Mouse (Mus musculus) liver, embryonic 14.5 days (tissue): ENCODE measurements at regions not wholly inside any gene's neighbourhood (a gene's known extent, or its start where the extent isn't known, plus 50 kb on each side); places are given as distances from the start of the nearest gene placed in this dataset.
"Not testable (repeated sequence)": the region's sequence is repeated elsewhere in the genome, so short reads cannot be mapped to it uniquely, and the experiment has no call there.

Source experiments
- ATAC-seq: fragments of 200-750 bp; cut with Nextera tagmentation; 2 replicates; pipeline ENCODE4 v1.8.0; 2017; ENCODE audit warnings: moderate number of reproducible peaks, mild to moderate bottlenecking, moderate library complexity; ENCODE audit not compliant: insufficient read depth
- DNase-seq, 3 experiments: peaks; one replicate each; pipeline ENCODE4 v3.0.0-alpha.2; 2012 to 2013; ENCODE audit warnings: low read depth in 3 of 3, low spot score in 3 of 3
- H3K27ac ChIP-seq: fragments of 300-500 bp; sonication (generic); 2 replicates; pipeline ENCODE4 v1.5.1; 2014; ENCODE audit warnings: moderate library complexity, mild to moderate bottlenecking, control low read depth, inconsistent platforms
- H3K27me3 ChIP-seq: fragments of 300-500 bp; sonication (generic); 2 replicates; pipeline ENCODE4 v1.6.1; 2014; ENCODE audit warnings: mild to moderate bottlenecking, low read length, moderate library complexity; ENCODE audit not compliant: control insufficient read depth, insufficient read depth
- H3K36me3 ChIP-seq: fragments of 300-500 bp; sonication (generic); replicated peaks from 2 replicates; pipeline ENCODE4 v1.6.1; 2014; ENCODE audit warnings: low read depth; ENCODE audit not compliant: control insufficient read depth, insufficient read depth
- H3K4me1 ChIP-seq, 2 experiments: fragments of 200-500 bp in 1 of 2; fragments of 300-500 bp in 1 of 2; sonication (generic) in 1 of 2; replicated peaks; 2 replicates each; pipeline ENCODE4 v1.6.1; 2012 to 2014; ENCODE audit warnings: antibody characterized with exemption in 1 of 2, inconsistent platforms in 1 of 2, low read length in 1 of 2; ENCODE audit not compliant: control insufficient read depth in 2 of 2, insufficient read depth in 2 of 2
- H3K4me2 ChIP-seq: fragments of 300-500 bp; sonication (generic); 2 replicates; pipeline ENCODE4 v1.6.1; 2014; ENCODE audit warnings: low read depth, mild to moderate bottlenecking, control low read depth, moderate library complexity
- H3K4me3 ChIP-seq, 2 experiments: fragments of 200-500 bp in 1 of 2; fragments of 300-500 bp in 1 of 2; sonication (generic) in 1 of 2; 2 replicates each; pipeline ENCODE4 v1.5.1; 2012 to 2014; ENCODE audit warnings: low read depth in 2 of 2, low read length in 2 of 2, mild to moderate bottlenecking in 2 of 2, control low read depth in 1 of 2, inconsistent platforms in 1 of 2, moderate library complexity in 1 of 2; ENCODE audit not compliant: insufficient read depth in 1 of 2
- H3K9ac ChIP-seq: fragments of 300-500 bp; sonication (generic); replicated peaks from 2 replicates; pipeline ENCODE4 v1.6.1; 2014; ENCODE audit warnings: mild to moderate bottlenecking, control low read depth, moderate library complexity
- H3K9me3 ChIP-seq: fragments of 300-500 bp; sonication (generic); 2 replicates; pipeline ENCODE4 v1.6.1; 2016; ENCODE audit warnings: low read length, mixed read lengths; ENCODE audit not compliant: control insufficient read depth
- CTCF ChIP-seq: IDR thresholded peaks from 2 replicates; pipeline ENCODE4 v1.5.1; 2016; ENCODE audit warnings: antibody characterized with exemption, low read depth, control low read depth
- EP300 ChIP-seq: IDR thresholded peaks from 2 replicates; pipeline ENCODE4 v1.6.1; 2016; ENCODE audit warnings: antibody characterized with exemption, low read depth
- WGBS: fragments of 180-500 bp; shearing (Covaris S2); extraction: QIAGEN DNeasy Blood & Tissue Kit; methylation state at CpG from one replicate; pipeline ENCODE4 v1.1.7; 2014; ENCODE audit not compliant: insufficient replicate concordance; 5-methylcytosine and 5-hydroxymethylcytosine counted together

- no peaks in the 10 kb centered on the region for H3K4me1 ChIP-seq
- H3K27me3 ChIP-seq, result no peaks in the 10 kb centered on the region
- H3K27ac ChIP-seq, result no peak overlapping the region
- H3K9ac ChIP-seq, result no peak overlapping the region
- H3K36me3 ChIP-seq, result no peaks in the 10 kb centered on the region
- DNase-seq, result no peak
- H3K9me3 ChIP-seq, result no peaks in the 10 kb centered on the region
- no peak for TF ChIP-seq CTCF
- 68% methylated on average over 1 of the region's 1 CpGs for WGBS
- H3K4me2 ChIP-seq, result no peak overlapping the region
- ATAC-seq, result no peak
- H3K4me3 ChIP-seq, result no peak overlapping the region
Observed at GRCm38 (mm10) chr9:33123841-33124240, 487.8 kb downstream of the Ets1 start.

- TF ChIP-seq CTCF, result no peak
- no peak for TF ChIP-seq EP300
- 61% methylated on average over 1 of the region's 1 CpGs for WGBS
- no peaks in the 10 kb centered on the region for H3K4me1 ChIP-seq
- H3K9me3 ChIP-seq, result no peaks in the 10 kb centered on the region
- no peak for DNase-seq
- no peaks in the 10 kb centered on the region for H3K36me3 ChIP-seq
- ATAC-seq, result no peak
- no peak overlapping the region for H3K9ac ChIP-seq
- H3K4me3 ChIP-seq, result no peak overlapping the region
- H3K27me3 ChIP-seq, result no peaks in the 10 kb centered on the region
- no peak overlapping the region for H3K4me2 ChIP-seq
- H3K27ac ChIP-seq, result no peak overlapping the region
Observed at GRCm38 (mm10) chr9:33152186-33152585, 516.2 kb downstream of the Ets1 start.

GRCm38 (mm10) chr9:33168159-33168558 lies 532.1 kb downstream of the Ets1 start:
- no peak for ATAC-seq
- no peaks in the 10 kb centered on the region for H3K27me3 ChIP-seq
- H3K36me3 ChIP-seq, result no peaks in the 10 kb centered on the region
- 44% methylated on average over 6 of the region's 6 CpGs for WGBS
- H3K4me2 ChIP-seq, result no peak overlapping the region
- no peak overlapping the region for H3K27ac ChIP-seq
- no peak for DNase-seq
- H3K9ac ChIP-seq, result no peak overlapping the region
- H3K4me1 ChIP-seq, result no peaks in the 10 kb centered on the region
- H3K9me3 ChIP-seq, result no peaks in the 10 kb centered on the region
- TF ChIP-seq EP300 (no peak), CTCF (no peak)
- no peak overlapping the region for H3K4me3 ChIP-seq

- not testable (repeated sequence) for H3K4me3 ChIP-seq, ATAC-seq, DNase-seq, H3K36me3 ChIP-seq, H3K9me3 ChIP-seq, H3K27ac ChIP-seq, H3K4me2 ChIP-seq, H3K9ac ChIP-seq, H3K4me1 ChIP-seq, H3K27me3 ChIP-seq
- WGBS, result 38% methylated on average over 1 of the region's 1 CpGs
Observed at GRCm38 (mm10) chr9:33169093-33169492, 533.1 kb downstream of the Ets1 start.

GRCm38 (mm10) chr9:33180066-33180465 lies 544.0 kb downstream of the Ets1 start:
- no peak for ATAC-seq
- TF ChIP-seq EP300, result no peak
- TF ChIP-seq CTCF, result no peak
- Histone ChIP-seq H3K27me3 (no peaks in the 10 kb centered on the region), H3K4me3 (no peak overlapping the region), H3K9me3 (no peaks in the 10 kb centered on the region), H3K9ac (no peak overlapping the region), H3K4me1 (no peaks in the 10 kb centered on the region), H3K27ac (no peak overlapping the region), H3K4me2 (no peak overlapping the region), H3K36me3 (no peaks in the 10 kb centered on the region)
- DNase-seq, result no peak

- H3K9ac ChIP-seq, result no peak overlapping the region
- H3K4me1 ChIP-seq, result no peaks in the 10 kb centered on the region
- ATAC-seq (no peak), DNase-seq (no peak)
- H3K4me3 ChIP-seq, result no peak overlapping the region
- no peaks in the 10 kb centered on the region for H3K9me3 ChIP-seq
- no peaks in the 10 kb centered on the region for H3K36me3 ChIP-seq
- 60% methylated on average over 3 of the region's 3 CpGs for WGBS
- no peak overlapping the region for H3K4me2 ChIP-seq
- TF ChIP-seq EP300 (no peak), CTCF (no peak)
- H3K27ac ChIP-seq, result no peak overlapping the region
- H3K27me3 ChIP-seq, result no peaks in the 10 kb centered on the region
Observed at GRCm38 (mm10) chr9:33187187-33187586, 551.2 kb downstream of the Ets1 start.
